Mouse (Mus musculus) MEL (cell line): ENCODE results near the gene Arhgap44. TPM values are rescaled to one million over a fixed set of nuclear protein-coding genes. Genes with fewer than 3 reads are reported as not detected.

ENCODE experiments used
- DNase-seq: peaks from one replicate; pipeline ENCODE4 v3.0.0; 2011; ENCODE audit warnings: low read depth, low spot score
- H3K27ac ChIP-seq: 2 replicates; pipeline ENCODE4 v1.5.1; 2012; ENCODE audit warnings: low read depth, mild to moderate bottlenecking, control low read depth, low read length, moderate library complexity; ENCODE audit not compliant: control insufficient read depth
- H3K27me3 ChIP-seq, 2 experiments: fragments of 150-350 bp in 1 of 2; sonication (generic) in 1 of 2; 2 replicates each; pipeline ENCODE4 v1.6.1; 2012; ENCODE audit warnings: low read length in 2 of 2, mild to moderate bottlenecking in 2 of 2, improper control_type of control experiment in 1 of 2, moderate library complexity in 1 of 2; ENCODE audit not compliant: insufficient read depth in 2 of 2, control insufficient read depth in 1 of 2
- H3K36me3 ChIP-seq, 2 experiments: 2 replicates each; pipeline ENCODE4 v1.6.1; 2012 to 2014; ENCODE audit warnings: low read length in 2 of 2, improper control_type of control experiment in 1 of 2, inconsistent platforms in 1 of 2, mild to moderate bottlenecking in 1 of 2; ENCODE audit not compliant: insufficient read depth in 2 of 2, control insufficient read depth in 1 of 2
- H3K4me1 ChIP-seq, 2 experiments: fragments of 150-350 bp in 1 of 2; sonication (generic) in 1 of 2; 2 replicates each; pipeline ENCODE4 v1.6.1; 2012; ENCODE audit warnings: low read length in 2 of 2, improper control_type of control experiment in 1 of 2, mild to moderate bottlenecking in 1 of 2; ENCODE audit not compliant: insufficient read depth in 2 of 2, control insufficient read depth in 1 of 2
- H3K4me3 ChIP-seq, 2 experiments: fragments of 150-350 bp in 1 of 2; sonication (generic) in 1 of 2; 2 replicates each; pipeline ENCODE4 v1.5.1; 2012; ENCODE audit warnings: low read depth in 2 of 2, low read length in 2 of 2, mild to moderate bottlenecking in 2 of 2, moderate library complexity in 2 of 2, control low read depth in 1 of 2, improper control_type of control experiment in 1 of 2; ENCODE audit not compliant: control insufficient read depth in 1 of 2, insufficient read depth in 1 of 2
- H3K79me2 ChIP-seq: 2 replicates; pipeline ENCODE4 v1.6.1; 2012; ENCODE audit warnings: mild to moderate bottlenecking, low read length, moderate library complexity; ENCODE audit not compliant: control insufficient read depth, poor library complexity, insufficient read depth
- H3K9ac ChIP-seq: 2 replicates; pipeline ENCODE4 v1.6.1; 2012; ENCODE audit warnings: low read depth, mild to moderate bottlenecking, control low read depth, low read length, moderate library complexity; ENCODE audit not compliant: control insufficient read depth, poor library complexity, severe bottlenecking
- H3K9me3 ChIP-seq: fragments of 150-350 bp; sonication (generic); replicated peaks from 2 replicates; pipeline ENCODE4 v1.6.1; 2012; ENCODE audit warnings: mild to moderate bottlenecking, low read length, improper control_type of control experiment, moderate library complexity; ENCODE audit not compliant: insufficient read depth
- BHLHE40 ChIP-seq: IDR thresholded peaks from 2 replicates; pipeline ENCODE4 v1.6.1; 2012; ENCODE audit warnings: low read depth, mild to moderate bottlenecking, inconsistent platforms, low read length, improper control_type of control experiment, borderline replicate concordance
- ELF1 ChIP-seq: IDR thresholded peaks from 2 replicates; pipeline ENCODE4 v1.6.1; 2014; ENCODE audit warnings: low read depth, mild to moderate bottlenecking, inconsistent platforms, low read length, improper control_type of control experiment, moderate library complexity
- GABPA ChIP-seq: IDR thresholded peaks from 2 replicates; pipeline ENCODE4 v1.6.1; 2012; ENCODE audit warnings: low read depth, mild to moderate bottlenecking, inconsistent platforms, low read length, improper control_type of control experiment, moderate library complexity
- HCFC1 ChIP-seq: IDR thresholded peaks from 2 replicates; pipeline ENCODE4 v1.6.1; 2012; ENCODE audit warnings: low read depth, mild to moderate bottlenecking, inconsistent platforms, low read length, improper control_type of control experiment, moderate library complexity
- MAFK ChIP-seq: IDR thresholded peaks from 2 replicates; pipeline ENCODE4 v1.6.1; 2011; ENCODE audit warnings: low read depth, mild to moderate bottlenecking, low read length, improper control_type of control experiment, borderline replicate concordance
- MAZ ChIP-seq: IDR thresholded peaks from 2 replicates; pipeline ENCODE4 v1.6.1; 2012; ENCODE audit warnings: low read depth, mild to moderate bottlenecking, inconsistent platforms, low read length, improper control_type of control experiment
- MEF2A ChIP-seq: IDR thresholded peaks from 2 replicates; pipeline ENCODE4 v1.6.1; 2014; ENCODE audit warnings: low read depth, mild to moderate bottlenecking, inconsistent platforms, low read length, improper control_type of control experiment; ENCODE audit not compliant: poor library complexity, insufficient replicate concordance, severe bottlenecking; ENCODE audit errors: extremely low read depth
- MXI1 ChIP-seq: IDR thresholded peaks from 2 replicates; pipeline ENCODE4 v1.6.1; 2011; ENCODE audit warnings: mild to moderate bottlenecking, low read depth, low read length, improper control_type of control experiment
- POLR2AphosphoS5 ChIP-seq: IDR thresholded peaks from 2 replicates; pipeline ENCODE4 v1.6.1; 2012; ENCODE audit warnings: low read depth, borderline replicate concordance, mild to moderate bottlenecking, inconsistent platforms, low read length, moderate library complexity, mixed read lengths
- RAD21 ChIP-seq: IDR thresholded peaks from 2 replicates; pipeline ENCODE4 v1.6.1; 2011; ENCODE audit warnings: mild to moderate bottlenecking, low read depth, low read length, improper control_type of control experiment
- SIN3A ChIP-seq: IDR thresholded peaks from 2 replicates; pipeline ENCODE4 v1.6.1; 2012; ENCODE audit warnings: low read length, improper control_type of control experiment, inconsistent platforms
- SMC3 ChIP-seq: IDR thresholded peaks from 2 replicates; pipeline ENCODE4 v1.6.1; 2011; ENCODE audit warnings: low read depth, low read length, improper control_type of control experiment
- TAL1 ChIP-seq: IDR thresholded peaks from 2 replicates; pipeline ENCODE4 v1.6.1; 2012; ENCODE audit warnings: mild to moderate bottlenecking, inconsistent platforms, low read length, moderate library complexity, mixed read lengths
- USF1 ChIP-seq: IDR thresholded peaks from 2 replicates; pipeline ENCODE4 v1.6.1; 2014; ENCODE audit warnings: low read depth, mild to moderate bottlenecking, inconsistent platforms, low read length, improper control_type of control experiment, moderate library complexity
- ZC3H11A ChIP-seq: IDR thresholded peaks from 2 replicates; pipeline ENCODE4 v1.6.1; 2012; ENCODE audit warnings: low read depth, mild to moderate bottlenecking, inconsistent platforms, low read length, improper control_type of control experiment
- ZKSCAN1 ChIP-seq: IDR thresholded peaks from 2 replicates; pipeline ENCODE4 v1.6.1; 2012; ENCODE audit warnings: low read depth, mild to moderate bottlenecking, inconsistent platforms, low read length, improper control_type of control experiment, moderate library complexity
- ZMIZ1 ChIP-seq: IDR thresholded peaks from 2 replicates; pipeline ENCODE4 v1.6.1; 2012; ENCODE audit warnings: low read depth, mild to moderate bottlenecking, inconsistent platforms, low read length, improper control_type of control experiment, moderate library complexity
- polyA plus RNA-seq, 2 experiments: library from polyadenylated mRNA; stranded (reverse) in 1 of 2; unstranded in 1 of 2; fragments of >175 nt in 1 of 2; fragments of >200 nt in 1 of 2; gene quantifications; 2 replicates each; pipeline versions ENCODE4 v1.2.1 to v1.2.4; 2012; ENCODE audit warnings: low replicate concordance in 2 of 2, low read depth in 1 of 2; ENCODE audit not compliant: insufficient read length in 2 of 2, insufficient read depth in 1 of 2, missing spikeins in 1 of 2
- total RNA-seq: library from RNA; depleted of rRNA; stranded (reverse); fragments of 300-350 nt; gene quantifications from 2 replicates; pipeline ENCODE4 v1.2.3, GENCODE M21; 2012; rRNA removed

Arhgap44 gene
- total RNA-seq (not detected in 2 replicates), polyA plus RNA-seq (under 1 TPM in 1 of 2 experiments, not detected in 1; 0.08 TPM)

GRCm38 (mm10) chr11:65162767-65163120 is at the start of gene Arhgap44:
TSS of gene Arhgap44 (minus strand) at chr11:65162961.
- TF ChIP-seq SIN3A (no peak), RAD21 (no peak), MXI1 (no peak), GABPA (no peak), TAL1 (no peak), MEF2A (no peak), USF1 (no peak), ELF1 (no peak), MAZ (no peak), ZC3H11A (no peak), HCFC1 (no peak), ZMIZ1 (no peak), POLR2AphosphoS5 (no peak), SMC3 (no peak)
- Histone ChIP-seq H3K4me3 (no peak within 1 kb of the TSS), H3K36me3 (no peaks in the 10 kb centered on the region), H3K27ac (no peak within 1 kb of the TSS), H3K4me1 (no peaks in the 10 kb centered on the region), H3K9ac (no peak within 1 kb of the TSS), H3K9me3 (no peaks in the 10 kb centered on the region), H3K79me2 (no peaks in the 10 kb centered on the region), H3K27me3 (no peaks in the 10 kb centered on the region)
- DNase-seq, result no peak

GRCm38 (mm10) chr11:65211701-65212100 is 48.9 kb upstream of the Arhgap44 start:
- TF ChIP-seq ELF1, result no peak
- TF ChIP-seq BHLHE40, result no peak
- no peak for TF ChIP-seq MAFK
- no peak for TF ChIP-seq ZKSCAN1
- TF ChIP-seq HCFC1, result no peak
- H3K4me1 ChIP-seq, result no peaks in the 10 kb centered on the region
- no peaks in the 10 kb centered on the region for H3K79me2 ChIP-seq
- H3K36me3 ChIP-seq, result no peaks in the 10 kb centered on the region
- H3K4me3 ChIP-seq, result no peak overlapping the region
- no peaks in the 10 kb centered on the region; a peak in 1 of 4 replicates for H3K27me3 ChIP-seq
- no peaks in the 10 kb centered on the region for H3K9me3 ChIP-seq
- H3K27ac ChIP-seq, result no peak overlapping the region
- H3K9ac ChIP-seq, result no peak overlapping the region
- DNase-seq, result no peak
